Mouse (Mus musculus): Measurements from ENCODE around the gene Sord. TPM values are rescaled to one million over a fixed set of nuclear protein-coding genes. Genes with fewer than 3 reads are reported as not detected.

The Sord gene
- polyA plus RNA-seq, 1 experiment from 2014 or later, result 20.5 TPM

DNA sequence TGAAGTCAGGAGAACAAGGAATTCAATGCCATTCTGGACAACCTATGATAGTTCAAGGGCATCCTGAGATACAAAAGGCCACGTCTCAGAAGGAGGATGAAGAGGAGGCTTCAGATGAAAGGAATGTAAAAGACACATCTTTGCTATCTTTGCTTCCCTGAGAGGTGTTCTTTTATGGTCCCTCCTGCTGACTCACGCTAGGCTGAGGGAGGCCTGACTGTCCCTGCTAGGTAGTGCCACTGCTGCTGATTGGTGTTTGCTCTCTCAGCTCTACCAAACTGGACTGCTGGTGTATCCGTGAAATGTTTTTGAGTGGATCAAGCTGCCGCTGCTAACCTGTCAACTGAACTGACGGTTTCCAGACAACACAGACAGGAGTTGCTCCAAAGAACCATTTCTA is 12.8 kb upstream of the Sord start:
- no peaks in the 10 kb centered on the region for H3K4me1 ChIP-seq
- H3K27me3 ChIP-seq (replicated peaks), result no peaks in the 10 kb centered on the region
- ATAC-seq (replicated peaks), result no peak
- H3K9me3 ChIP-seq, result no peaks in the 10 kb centered on the region
- H3K4me2 ChIP-seq, result no peak overlapping the region
- no peak overlapping the region for H3K27ac ChIP-seq
- H3K4me3 ChIP-seq, result no peak overlapping the region
- H3K36me3 ChIP-seq (replicated peaks), result no peaks in the 10 kb centered on the region
- 62% methylated on average over 5 of the region's 5 CpGs for WGBS
- no peak overlapping the region for H3K9ac ChIP-seq

DNA sequence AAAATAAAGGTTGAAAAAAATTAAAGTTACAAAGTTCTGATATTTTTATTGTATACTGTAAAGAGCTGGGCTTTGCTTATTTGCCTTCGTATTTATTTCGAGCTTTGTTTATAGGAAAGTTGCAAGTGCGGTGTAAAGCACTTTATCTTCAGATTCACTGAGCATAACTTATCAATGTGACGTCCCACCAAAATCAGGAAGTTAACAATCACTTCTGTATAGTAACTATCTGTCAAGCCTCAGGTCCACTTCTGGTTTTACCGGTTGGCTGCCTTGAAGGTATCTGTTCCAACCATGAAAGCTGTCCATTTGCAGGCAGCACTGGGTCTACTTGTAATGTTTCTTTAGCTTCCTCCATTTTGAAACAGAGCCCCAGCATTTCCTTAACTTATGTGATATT is 12.3 kb upstream of the Sord start:
- Histone ChIP-seq H3K27me3 (replicated peaks) (no peaks in the 10 kb centered on the region), H3K27ac (no peak overlapping the region), H3K36me3 (replicated peaks) (no peaks in the 10 kb centered on the region), H3K4me2 (no peak overlapping the region), H3K4me3 (no peak overlapping the region), H3K9ac (no peak overlapping the region), H3K4me1 (no peaks in the 10 kb centered on the region), H3K9me3 (no peaks in the 10 kb centered on the region)
- 96% methylated on average over 5 of the region's 5 CpGs for WGBS
- ATAC-seq (replicated peaks), result no peak

DNA sequence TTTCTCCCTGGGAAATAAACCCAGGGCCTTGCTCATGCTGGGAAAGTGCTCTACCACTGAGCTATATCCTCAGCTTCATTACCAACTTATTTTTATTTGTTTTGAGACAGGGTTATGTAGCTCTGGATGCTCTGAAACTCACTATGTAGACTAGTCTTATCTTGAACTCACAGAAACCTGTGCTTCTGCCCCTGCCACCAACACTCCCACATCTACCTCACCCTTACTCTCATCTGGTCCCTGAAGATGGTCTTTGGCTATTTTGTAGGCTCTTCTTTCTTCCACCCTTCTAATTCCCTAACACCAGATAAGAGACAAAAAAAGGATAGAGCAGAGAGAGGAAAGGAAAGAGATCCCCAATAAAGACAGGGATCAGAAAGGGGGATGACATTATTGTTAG is 10.9 kb upstream of the Sord start:
- no peaks in the 10 kb centered on the region for H3K27me3 ChIP-seq (replicated peaks)
- ATAC-seq (replicated peaks), result no peak
- no peaks in the 10 kb centered on the region for H3K9me3 ChIP-seq
- H3K36me3 ChIP-seq (replicated peaks), result no peaks in the 10 kb centered on the region
- H3K27ac ChIP-seq, result no peak overlapping the region
- H3K4me3 ChIP-seq, result no peak overlapping the region
- no peaks in the 10 kb centered on the region for H3K4me1 ChIP-seq
- H3K9ac ChIP-seq, result no peak overlapping the region
- no peak overlapping the region for H3K4me2 ChIP-seq

DNA sequence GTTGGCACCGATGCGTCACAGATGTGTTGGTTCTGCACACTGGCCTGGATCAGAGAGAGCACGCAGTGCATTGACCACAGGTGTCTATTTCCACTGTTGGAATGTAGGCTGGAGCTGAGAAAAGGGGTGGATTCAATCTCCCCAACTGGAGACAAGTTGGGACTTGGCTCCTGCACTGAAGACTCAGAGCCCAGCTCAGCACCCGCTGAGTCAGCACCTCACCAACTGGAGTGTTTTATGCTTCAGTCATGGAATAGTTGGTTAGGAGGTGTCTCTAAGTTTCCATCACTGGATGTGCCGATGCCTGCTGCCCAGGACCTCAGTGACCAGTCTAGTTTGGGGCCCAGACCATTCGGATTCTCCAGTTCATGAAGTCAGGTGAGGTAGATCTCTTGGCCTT is 4.2 kb upstream of the Sord start:
- WGBS, result 89% methylated on average over 6 of the region's 6 CpGs
- H3K9ac ChIP-seq, result no peak overlapping the region
- H3K4me2 ChIP-seq, result no peak overlapping the region
- no peaks in the 10 kb centered on the region for H3K36me3 ChIP-seq (replicated peaks)
- ATAC-seq (replicated peaks), result no peak
- H3K4me3 ChIP-seq, result no peak overlapping the region
- H3K27ac ChIP-seq, result no peak overlapping the region
- no peaks in the 10 kb centered on the region for H3K9me3 ChIP-seq
- H3K27me3 ChIP-seq (replicated peaks), result no peaks in the 10 kb centered on the region
- H3K4me1 ChIP-seq, result peaks cover 8% of the 10 kb centered on the region; the same call in 1 of the 2 replicates

DNA sequence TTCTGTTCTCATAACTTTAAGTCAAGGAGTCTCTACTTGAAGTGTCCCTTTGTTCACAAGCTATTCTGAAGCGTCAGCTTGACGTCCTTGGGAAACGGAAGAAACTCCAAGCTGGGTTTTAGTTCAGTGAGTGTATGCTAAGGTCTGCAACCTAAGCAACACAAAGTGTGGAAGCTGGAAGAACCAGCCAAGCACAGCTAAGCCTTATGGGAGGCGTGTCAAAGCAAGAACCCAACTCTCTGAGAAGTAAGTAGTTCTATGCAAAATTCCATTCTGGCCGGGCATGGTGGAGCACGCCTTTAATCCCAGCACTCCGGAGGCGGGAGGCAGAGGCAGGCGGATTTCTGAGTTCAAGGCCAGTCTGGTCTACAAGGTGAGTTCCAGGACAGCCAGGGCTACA is 2.9 kb upstream of the Sord start:
- Histone ChIP-seq H3K27ac (no peak overlapping the region), H3K36me3 (replicated peaks) (no peaks in the 10 kb centered on the region), H3K9me3 (no peaks in the 10 kb centered on the region), H3K9ac (no peak overlapping the region), H3K4me1 (peaks cover 8% of the 10 kb centered on the region; the same call in 1 of the 2 replicates), H3K4me3 (no peak overlapping the region), H3K27me3 (replicated peaks) (no peaks in the 10 kb centered on the region), H3K4me2 (no peak overlapping the region)
- 69% methylated on average over 9 of the region's 9 CpGs for WGBS
- no peak for ATAC-seq (replicated peaks)

DNA sequence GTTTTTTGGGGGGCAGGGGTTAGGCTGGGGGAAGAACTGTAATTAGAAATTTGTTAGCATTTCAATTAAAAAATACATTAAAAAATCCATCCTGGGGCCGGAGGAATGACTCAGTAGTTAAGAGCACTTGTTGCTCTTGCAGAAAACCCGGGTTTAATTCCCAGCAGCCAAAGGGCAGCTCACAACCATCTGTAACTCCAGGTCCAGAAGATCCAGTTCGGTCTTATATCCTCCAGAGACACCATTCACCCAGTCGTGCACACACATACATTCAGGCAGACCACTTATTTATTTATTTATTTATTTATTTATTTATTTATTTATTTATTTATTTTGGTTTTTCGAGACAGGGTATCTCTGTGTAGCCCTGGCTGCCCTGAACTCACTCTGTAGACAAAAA is 1.2 kb upstream of the Sord start:
- H3K4me2 ChIP-seq, result peak overlapping the region; percentile 73; the same call in 1 of the 2 replicates
- no peaks in the 10 kb centered on the region for H3K36me3 ChIP-seq (replicated peaks)
- peaks cover 8% of the 10 kb centered on the region; the same call in 1 of the 2 replicates for H3K4me1 ChIP-seq
- H3K9me3 ChIP-seq, result no peaks in the 10 kb centered on the region
- H3K9ac ChIP-seq, result no peak overlapping the region
- peak overlapping the region; percentile 60; the same call in 1 of the 2 replicates for H3K4me3 ChIP-seq
- 59% methylated on average over 5 of the region's 5 CpGs for WGBS
- 0 out of 2 replicates have a peak, but pooled peaks have one; percentile 1 for ATAC-seq (replicated peaks)
- H3K27me3 ChIP-seq (replicated peaks), result no peaks in the 10 kb centered on the region
- no peak overlapping the region for H3K27ac ChIP-seq

DNA sequence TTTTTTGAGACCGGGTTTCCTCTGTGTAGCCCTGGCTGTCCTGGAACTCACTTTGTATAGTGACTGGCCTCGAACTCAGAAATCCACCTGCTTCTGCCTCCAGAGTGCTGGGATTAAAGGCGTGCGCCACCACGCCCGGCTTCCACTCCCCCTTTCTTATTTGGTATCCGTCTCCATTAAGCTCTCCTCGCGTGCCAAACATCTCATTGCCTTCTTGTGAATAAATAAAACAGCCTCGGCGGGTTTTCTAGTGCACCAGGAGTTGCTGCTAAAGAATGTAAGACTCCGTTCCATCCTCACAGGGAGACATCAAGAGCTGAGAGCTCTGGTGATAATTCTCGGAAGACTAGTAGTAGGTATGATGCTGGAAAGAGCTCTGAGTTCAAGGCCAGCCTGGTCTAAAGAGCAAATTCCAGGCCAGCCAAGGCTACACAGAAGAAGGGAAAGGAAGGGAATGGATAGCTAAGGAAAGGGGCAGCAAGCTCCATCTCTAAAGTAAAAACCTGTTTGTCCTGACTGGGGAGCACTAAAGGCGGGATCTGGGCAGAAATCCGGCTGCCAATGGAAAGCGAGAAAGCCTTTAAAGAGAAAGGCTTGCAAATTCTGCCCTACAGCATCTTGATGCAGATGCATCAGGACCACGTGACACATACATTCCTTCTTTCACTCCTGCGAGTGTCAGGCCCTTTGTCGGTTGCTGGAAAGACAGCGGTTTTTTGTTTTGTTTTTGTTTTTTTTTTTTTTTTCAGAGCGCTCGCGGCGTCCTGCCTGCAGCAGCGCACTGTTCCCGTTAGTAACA is 591 bp upstream of the Sord start:
- Histone ChIP-seq H3K36me3 (replicated peaks) (no peaks in the 10 kb centered on the region), H3K27me3 (replicated peaks) (no peaks in the 10 kb centered on the region), H3K9ac (peak overlapping the region; percentile 66), H3K9me3 (no peaks in the 10 kb centered on the region), H3K4me2 (peak overlapping the region; percentile 73), H3K4me3 (peak overlapping the region; percentile 60), H3K27ac (peak overlapping the region; percentile 78), H3K4me1 (peaks cover 8% of the 10 kb centered on the region; the same call in 1 of the 2 replicates)
- WGBS, result 5% methylated on average over 26 of the region's 26 CpGs
- ATAC-seq (replicated peaks), result peak; percentile 68

DNA sequence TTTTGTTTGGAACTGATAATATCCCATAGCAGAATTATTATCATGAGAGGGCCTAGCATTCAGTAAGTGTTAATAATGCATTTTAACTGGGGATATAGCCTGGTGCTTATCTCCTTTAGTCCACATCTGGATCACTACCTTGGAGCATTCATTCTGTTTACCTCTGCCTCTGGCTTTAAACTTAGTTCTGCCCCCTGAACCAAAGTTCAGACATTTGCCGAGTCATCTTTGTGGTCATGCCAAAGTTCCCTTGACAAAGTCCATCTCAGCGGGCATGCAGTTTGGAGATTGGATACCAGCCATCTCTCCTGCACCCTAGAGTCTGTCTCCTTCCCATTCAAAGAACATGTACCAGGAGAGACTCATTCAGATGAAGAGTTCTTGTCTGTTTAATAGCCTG is 876 bp downstream of the Sord start:
- Histone ChIP-seq H3K9ac (no peak overlapping the region), H3K4me2 (peak overlapping the region; percentile 73), H3K27ac (no peak overlapping the region), H3K4me1 (peaks cover 8% of the 10 kb centered on the region; the same call in 1 of the 2 replicates), H3K4me3 (peak overlapping the region; percentile 60; the same call in 1 of the 2 replicates), H3K9me3 (no peaks in the 10 kb centered on the region), H3K36me3 (replicated peaks) (no peaks in the 10 kb centered on the region), H3K27me3 (replicated peaks) (no peaks in the 10 kb centered on the region)
- ATAC-seq (replicated peaks), result no peak
- 81% methylated on average over 2 of the region's 2 CpGs for WGBS

DNA sequence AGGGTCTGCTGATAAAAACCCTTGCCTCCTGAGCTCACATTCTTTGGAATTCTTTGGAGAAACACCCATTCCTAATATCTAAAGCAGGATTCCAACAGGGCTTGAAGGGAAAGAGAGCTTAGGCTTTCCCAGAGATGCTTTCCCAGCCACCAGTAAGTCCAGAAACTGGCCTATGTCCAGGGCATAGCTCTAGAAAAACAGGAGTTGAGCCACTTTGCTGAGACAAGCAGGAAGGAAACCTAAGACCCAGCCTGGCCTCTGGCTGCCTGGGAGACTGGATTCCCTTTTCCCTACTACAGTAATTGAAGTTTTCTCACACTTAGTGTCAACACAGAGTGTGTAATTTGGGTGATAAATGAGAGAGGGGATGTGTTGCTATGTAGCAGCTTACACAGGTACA is 1.8 kb downstream of the Sord start:
- Histone ChIP-seq H3K36me3 (replicated peaks) (no peaks in the 10 kb centered on the region), H3K9ac (no peak overlapping the region), H3K9me3 (no peaks in the 10 kb centered on the region), H3K4me2 (no peak overlapping the region), H3K4me3 (no peak overlapping the region), H3K27me3 (replicated peaks) (no peaks in the 10 kb centered on the region), H3K4me1 (peaks cover 8% of the 10 kb centered on the region; the same call in 1 of the 2 replicates), H3K27ac (no peak overlapping the region)
- no peak for ATAC-seq (replicated peaks)

DNA sequence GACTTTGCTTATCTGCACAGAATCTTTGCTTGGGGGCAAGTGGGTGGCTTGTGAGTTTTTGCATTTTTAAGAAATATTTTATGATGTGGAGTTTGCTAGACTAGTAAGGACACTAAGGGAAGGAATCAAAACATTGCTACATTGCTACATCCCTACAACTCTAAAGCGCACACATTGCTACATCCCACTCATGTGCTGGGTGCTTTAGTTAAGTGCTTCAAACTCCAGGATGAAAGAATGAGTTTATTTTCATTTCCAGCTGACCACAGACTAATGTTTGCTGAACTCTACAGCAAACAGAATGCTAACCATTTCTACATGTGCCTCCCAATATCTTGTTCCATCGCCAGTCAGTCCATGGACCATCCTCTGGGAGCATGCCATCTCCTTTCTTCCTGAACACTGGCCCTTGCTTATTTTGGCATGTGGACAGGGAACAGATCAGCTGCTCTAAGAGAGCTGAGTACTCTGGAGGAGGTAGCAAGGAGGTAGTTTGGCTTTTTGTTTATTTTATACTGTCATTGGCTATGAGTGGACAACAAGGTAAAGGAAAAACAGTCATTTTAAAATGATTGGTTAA is 3.4 kb downstream of the Sord start:
- H3K9ac ChIP-seq, result no peak overlapping the region
- peaks cover 8% of the 10 kb centered on the region; the same call in 1 of the 2 replicates for H3K4me1 ChIP-seq
- H3K27me3 ChIP-seq (replicated peaks), result no peaks in the 10 kb centered on the region
- H3K36me3 ChIP-seq (replicated peaks), result no peaks in the 10 kb centered on the region
- WGBS, result 88% methylated on average over 2 of the region's 2 CpGs
- H3K9me3 ChIP-seq, result no peaks in the 10 kb centered on the region
- no peak for ATAC-seq (replicated peaks)
- no peak overlapping the region for H3K27ac ChIP-seq
- no peak overlapping the region for H3K4me2 ChIP-seq
- no peak overlapping the region for H3K4me3 ChIP-seq

DNA sequence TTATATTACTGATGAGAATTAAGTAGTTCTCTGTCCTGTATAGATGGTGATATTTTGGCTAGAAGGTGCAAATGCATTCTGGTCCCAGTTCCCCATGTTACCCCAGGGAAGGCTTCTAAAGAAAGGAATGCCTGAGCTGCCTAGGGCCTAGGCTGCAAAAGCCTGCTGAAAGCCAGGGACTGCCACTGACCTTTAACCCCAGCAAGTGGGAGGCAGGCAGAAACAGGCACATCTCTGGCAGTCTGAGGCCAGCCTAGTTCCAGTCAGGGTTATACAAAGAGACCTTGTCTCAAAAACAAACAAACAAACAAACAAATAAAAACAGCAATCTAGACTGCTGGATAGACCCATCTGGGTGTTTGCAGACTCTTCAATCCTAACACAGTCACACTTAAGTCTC is 6.2 kb downstream of the Sord start:
- Histone ChIP-seq H3K27ac (no peak overlapping the region), H3K9ac (no peak overlapping the region), H3K36me3 (replicated peaks) (no peaks in the 10 kb centered on the region), H3K4me2 (no peak overlapping the region), H3K9me3 (no peaks in the 10 kb centered on the region), H3K4me3 (no peak overlapping the region), H3K4me1 (no peaks in the 10 kb centered on the region), H3K27me3 (replicated peaks) (no peaks in the 10 kb centered on the region)
- ATAC-seq (replicated peaks), result no peak

DNA sequence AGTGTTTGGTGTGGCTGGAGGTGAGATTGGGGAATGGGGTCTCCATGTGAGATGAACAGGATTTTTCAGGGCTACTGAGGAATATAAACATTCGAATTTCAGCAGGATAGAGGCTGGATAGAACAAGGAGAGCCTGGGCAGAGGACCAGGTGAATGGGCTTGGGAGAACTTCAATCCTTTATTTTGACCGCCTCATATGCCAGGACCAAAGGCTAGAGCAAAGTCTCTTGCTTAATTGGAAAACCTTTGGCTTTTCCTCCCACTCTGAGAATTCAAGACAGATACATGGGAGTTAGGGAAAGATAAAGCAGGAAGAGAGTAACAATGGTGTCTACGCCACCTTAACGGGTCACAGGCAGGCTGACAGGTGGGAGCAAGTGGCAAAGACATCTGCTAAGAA is 6.7 kb downstream of the Sord start:
- no peak for ATAC-seq (replicated peaks)
- Histone ChIP-seq H3K9ac (no peak overlapping the region), H3K36me3 (replicated peaks) (no peaks in the 10 kb centered on the region), H3K4me2 (no peak overlapping the region), H3K27ac (no peak overlapping the region), H3K9me3 (no peaks in the 10 kb centered on the region), H3K27me3 (replicated peaks) (no peaks in the 10 kb centered on the region), H3K4me3 (no peak overlapping the region), H3K4me1 (no peaks in the 10 kb centered on the region)
- 91% methylated on average over 4 of the region's 4 CpGs for WGBS

DNA sequence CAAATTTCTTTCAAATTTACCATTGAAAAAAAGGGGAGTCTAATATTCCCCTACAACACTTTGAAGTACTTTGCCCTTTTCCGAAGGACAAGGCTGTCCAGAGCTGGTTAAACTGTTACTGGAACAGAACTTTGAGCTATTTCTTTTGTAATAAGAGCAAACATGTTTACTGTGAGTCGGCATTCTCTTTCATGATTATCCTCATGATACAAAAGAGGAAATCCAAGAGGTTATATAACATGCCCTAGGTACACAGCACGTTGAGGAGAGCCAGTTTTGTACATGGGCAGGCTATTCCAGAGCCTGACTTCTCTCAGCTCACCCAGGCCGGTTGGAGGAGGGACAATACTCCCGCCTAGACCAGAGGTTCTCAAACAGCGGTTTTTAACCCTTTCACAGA is 7.4 kb downstream of the Sord start:
- Histone ChIP-seq H3K9me3 (no peaks in the 10 kb centered on the region), H3K4me3 (no peak overlapping the region), H3K4me1 (no peaks in the 10 kb centered on the region), H3K4me2 (no peak overlapping the region), H3K27ac (no peak overlapping the region), H3K9ac (no peak overlapping the region), H3K36me3 (replicated peaks) (no peaks in the 10 kb centered on the region), H3K27me3 (replicated peaks) (no peaks in the 10 kb centered on the region)
- WGBS, result 69% methylated on average over 6 of the region's 6 CpGs
- no peak for ATAC-seq (replicated peaks)
